Mouse (Mus musculus): ENCODE measurements around the gene Sik3.

The Sik3 gene

GRCm38 (mm10) chr9:46228491-46228890 is 215.9 kb downstream of the Sik3 start, which contains the start of gene Apoa1:
Apoa1 (plus strand) TSS chr9:46228580.
- DNase-seq (ENCODE audit: low spot score in 2 of 2) = no peak

DNA sequence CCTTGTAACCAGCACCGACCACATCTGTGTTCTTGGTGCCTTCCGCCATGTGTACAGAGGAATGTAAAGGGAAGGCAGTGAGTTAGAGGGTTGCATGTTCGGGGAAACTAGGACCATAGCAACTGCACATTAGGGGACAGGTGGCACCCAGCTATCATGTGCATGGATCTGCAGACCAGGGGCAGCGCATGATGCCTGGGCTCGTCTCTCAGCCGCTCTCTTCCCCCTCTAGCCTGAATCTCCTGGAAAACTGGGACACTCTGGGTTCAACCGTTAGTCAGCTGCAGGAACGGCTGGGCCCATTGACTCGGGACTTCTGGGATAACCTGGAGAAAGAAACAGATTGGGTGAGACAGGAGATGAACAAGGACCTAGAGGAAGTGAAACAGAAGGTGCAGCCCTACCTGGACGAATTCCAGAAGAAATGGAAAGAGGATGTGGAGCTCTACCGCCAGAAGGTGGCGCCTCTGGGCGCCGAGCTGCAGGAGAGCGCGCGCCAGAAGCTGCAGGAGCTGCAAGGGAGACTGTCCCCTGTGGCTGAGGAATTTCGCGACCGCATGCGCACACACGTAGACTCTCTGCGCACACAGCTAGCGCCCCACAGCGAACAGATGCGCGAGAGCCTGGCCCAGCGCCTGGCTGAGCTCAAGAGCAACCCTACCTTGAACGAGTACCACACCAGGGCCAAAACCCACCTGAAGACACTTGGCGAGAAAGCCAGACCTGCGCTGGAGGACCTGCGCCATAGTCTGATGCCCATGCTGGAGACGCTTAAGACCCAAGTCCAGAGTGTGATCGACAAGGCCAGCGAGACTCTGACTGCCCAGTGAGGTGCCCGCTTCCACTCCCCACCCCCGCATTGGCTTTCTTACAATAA is 217.2 kb downstream of the Sik3 start:
- peak; percentile 61 to 69 for DNase-seq (ENCODE audit: low spot score in 2 of 2)

GRCm38 (mm10) chr9:46230450-46230975 is 217.9 kb downstream of the Sik3 start:
- no peak for DNase-seq (ENCODE audit: low spot score in 2 of 2)

GRCm38 (mm10) chr9:46235196-46235595 is 222.6 kb downstream of the Sik3 start:
- DNase-seq (ENCODE audit: low spot score in 2 of 2) = no peak

DNA sequence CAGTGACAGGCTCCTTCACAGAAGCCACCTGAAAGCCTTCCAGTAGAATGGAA is 222.8 kb downstream of the Sik3 start, which contains the start of gene Apoc3:
Gene Apoc3, minus strand, starts transcription at position 41 of the 53 bp plus-strand sequence.
- no peak for DNase-seq (ENCODE audit: low spot score in 2 of 2)

DNA sequence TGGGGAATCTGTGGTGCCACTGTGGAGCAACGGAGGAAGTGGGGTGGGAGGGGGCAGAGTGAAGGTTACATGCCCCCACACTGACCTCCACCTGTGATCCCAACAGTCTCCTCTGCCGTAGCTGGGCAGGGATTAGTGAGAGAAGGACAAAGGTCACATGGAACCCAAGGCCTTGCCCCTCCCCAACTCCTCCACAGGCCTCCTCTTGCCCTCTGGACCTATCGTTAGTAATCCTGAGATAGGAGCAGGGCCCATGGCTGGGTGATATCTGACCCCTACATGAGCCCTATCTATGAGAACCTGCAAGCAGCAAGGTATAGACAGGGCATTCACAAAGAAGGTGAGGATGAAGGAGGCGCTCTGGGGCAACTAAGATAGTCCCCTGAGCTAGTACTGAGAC is 223.0 kb downstream of the Sik3 start:
- DNase-seq (ENCODE audit: low spot score in 2 of 2) = no peak

DNA sequence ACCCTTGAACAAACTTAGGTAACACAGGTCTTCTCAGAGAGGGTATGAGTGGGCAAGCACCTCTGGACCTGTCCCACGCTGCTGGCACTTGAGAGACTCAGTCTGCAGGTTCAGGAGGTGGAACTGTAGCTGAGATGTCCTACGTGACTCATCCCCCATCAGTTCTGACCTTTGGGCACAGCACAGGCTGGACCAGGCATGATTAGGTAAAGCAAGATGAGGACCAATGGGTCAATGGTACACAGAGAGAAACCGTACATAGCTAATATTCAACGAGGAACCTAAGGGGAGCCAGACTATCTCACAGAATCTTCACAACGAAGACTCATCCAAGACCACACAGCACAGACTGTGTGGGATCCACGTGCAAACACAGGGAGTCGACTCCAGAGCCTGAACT is 226.2 kb downstream of the Sik3 start:
- no peak for DNase-seq (ENCODE audit: low spot score in 2 of 2)

DNA sequence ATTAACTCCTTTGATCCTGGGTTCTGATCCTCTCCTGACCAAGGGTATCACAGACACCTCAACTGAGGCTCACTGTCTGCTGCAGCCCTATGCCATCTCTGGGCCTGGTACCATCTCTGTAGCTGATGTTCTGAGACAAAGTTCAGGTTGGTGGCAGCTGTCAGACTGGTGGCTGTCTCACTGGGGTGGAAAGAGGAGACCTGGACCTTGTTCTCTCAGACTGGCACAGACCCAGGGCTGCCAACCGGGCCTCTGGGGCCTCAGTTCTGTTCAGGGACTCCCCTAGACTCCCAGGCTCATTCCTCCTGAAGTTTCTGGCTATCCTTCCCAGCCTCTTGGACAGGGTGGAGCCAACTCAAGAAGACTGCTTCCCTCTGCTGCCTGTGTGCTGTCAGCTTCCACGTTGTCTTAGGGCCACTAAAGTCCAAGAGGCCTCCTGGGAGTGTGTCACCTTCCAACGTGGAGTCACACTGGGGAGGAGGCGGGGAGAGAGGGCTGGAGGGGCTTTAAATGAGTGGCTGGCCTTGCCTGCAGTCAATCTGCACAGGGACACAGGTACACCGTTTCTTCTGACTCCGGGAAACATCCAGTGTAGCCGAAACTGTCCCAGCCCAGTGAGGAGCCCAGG is 228.0 kb downstream of the Sik3 start, which contains the start of gene Apoa4:
Gene Apoa4, plus strand, starts transcription at position 171 of the 628 bp plus-strand sequence.
- no peak for DNase-seq (ENCODE audit: low spot score in 2 of 2)

DNA sequence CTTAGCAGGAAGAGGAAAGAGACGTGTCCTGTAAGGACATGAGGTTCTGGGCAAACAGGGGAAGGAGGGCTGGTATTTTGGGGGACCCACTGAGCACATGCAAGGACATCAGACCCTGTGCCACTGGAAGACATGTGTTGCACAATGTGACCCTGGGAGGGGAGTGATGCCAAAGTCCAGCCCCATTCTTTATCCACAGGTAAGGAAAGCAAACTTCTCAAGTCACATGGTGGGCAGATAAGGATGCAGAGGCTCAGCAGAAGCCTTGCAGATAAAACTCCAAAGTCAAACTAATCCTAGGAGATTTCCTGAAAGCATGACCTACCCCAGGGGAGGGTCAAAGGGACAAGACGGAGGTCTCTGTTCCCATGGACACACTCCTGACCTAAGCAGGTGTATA is 229.2 kb downstream of the Sik3 start:
- no peak for DNase-seq (ENCODE audit: low spot score in 2 of 2)

DNA sequence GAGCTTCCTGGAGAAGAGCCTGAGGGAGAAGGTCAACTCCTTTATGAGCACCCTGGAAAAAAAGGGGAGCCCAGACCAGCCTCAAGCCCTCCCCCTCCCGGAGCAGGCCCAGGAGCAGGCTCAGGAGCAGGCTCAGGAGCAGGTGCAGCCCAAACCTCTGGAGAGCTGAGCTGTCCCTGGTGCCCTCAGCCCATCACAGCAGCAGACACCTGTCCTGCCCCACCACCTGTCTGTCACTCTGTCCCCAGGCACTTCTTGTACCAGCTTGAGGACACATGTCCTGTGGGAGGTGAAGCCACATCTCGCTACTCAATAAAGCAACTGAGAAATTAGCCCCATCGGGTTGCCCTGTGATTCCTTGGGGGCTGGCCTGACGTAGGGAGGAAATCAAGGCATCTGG is 230.5 kb downstream of the Sik3 start:
- no peak for DNase-seq (ENCODE audit: low spot score in 2 of 2)

- DNase-seq (ENCODE audit: low spot score in 2 of 2) = no peak
These were observed 231.0 kb downstream of the Sik3 start for GRCm38 (mm10) chr9:46243584-46243983.

- DNase-seq (ENCODE audit: low spot score in 2 of 2) = no peak
These were observed 234.2 kb downstream of the Sik3 start for GRCm38 (mm10) chr9:46246752-46247324.

- no peak for DNase-seq (ENCODE audit: low spot score in 2 of 2)
These were observed 243.6 kb downstream of the Sik3 start for GRCm38 (mm10) chr9:46256177-46256576.

DNA sequence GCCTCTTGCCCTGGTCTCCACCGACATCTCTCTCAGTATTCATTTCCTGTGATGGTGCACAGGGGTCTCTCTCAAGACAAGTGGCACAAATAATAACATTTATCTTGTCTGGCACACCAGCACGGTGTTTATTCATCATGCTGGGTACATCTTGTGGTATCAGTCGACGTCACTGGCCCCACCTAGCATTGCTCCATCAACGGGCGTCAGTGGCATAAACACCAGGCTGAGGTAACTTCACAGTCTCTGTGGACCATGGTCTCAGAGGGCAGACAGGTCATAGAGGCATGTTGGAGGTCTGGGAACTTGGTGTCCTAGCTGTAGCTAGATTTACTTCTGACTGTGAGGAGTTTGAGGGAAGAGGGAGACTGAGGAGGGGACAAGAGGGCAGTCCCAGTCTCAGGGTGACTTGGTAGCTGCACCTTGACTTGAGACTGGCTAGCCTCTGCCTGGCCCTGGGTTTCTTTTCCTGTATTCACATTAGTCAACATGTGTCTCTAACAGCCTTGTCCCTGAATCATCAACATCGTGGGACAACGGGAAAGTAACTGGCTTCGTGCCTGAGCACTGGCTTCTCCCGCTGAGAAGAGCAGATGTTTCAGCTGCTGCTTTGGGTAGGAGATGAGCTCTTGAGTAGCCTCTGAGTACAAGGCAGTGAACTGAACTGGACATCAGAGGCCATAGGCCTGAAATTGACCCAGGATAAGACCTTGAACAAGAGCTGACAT is 244.2 kb downstream of the Sik3 start:
- DNase-seq (ENCODE audit: low spot score in 2 of 2) = no peak

GRCm38 (mm10) chr9:46257546-46257945 is 244.9 kb downstream of the Sik3 start:
- DNase-seq (ENCODE audit: low spot score in 2 of 2) = no peak

DNA sequence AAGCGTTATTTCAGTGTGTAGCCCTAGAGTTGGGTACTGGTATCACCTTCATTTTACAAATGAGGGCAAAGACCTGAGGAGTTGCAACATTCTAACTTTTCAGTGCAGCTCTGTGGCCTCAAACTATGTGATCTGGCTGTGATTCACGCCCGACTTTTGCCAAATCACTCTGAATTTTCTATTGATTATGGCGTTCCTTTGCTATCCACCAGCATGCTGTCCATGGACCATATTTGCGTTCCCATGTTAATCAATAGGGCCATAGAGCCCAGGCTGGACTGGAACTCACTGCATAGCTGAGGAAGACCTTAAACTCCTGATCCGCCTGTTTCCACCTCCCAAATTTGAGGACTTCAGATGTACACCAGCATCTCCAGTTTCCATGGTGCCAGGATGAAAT is 246.5 kb downstream of the Sik3 start:
- no peak for DNase-seq (ENCODE audit: low spot score in 2 of 2)

DNA sequence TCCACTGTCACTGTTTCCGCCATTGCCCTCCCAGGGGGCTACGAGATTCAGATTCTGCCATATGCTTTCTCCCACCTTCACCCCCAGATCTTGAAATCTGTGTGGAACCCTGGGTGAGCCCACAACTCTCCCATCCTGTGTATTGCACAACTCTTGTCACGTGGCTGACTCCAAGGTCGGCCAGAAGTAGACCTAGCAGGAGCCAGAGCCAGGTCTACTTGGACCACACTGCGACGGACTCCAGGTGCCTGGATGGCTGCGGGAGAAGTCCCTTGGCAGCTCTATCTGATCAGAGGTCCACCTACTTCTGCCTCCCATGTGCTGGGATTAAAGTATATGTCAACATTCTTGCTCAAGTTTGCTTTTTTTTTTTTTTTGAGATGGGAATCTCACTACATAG is 248.5 kb downstream of the Sik3 start:
- DNase-seq (ENCODE audit: low spot score in 2 of 2) = no peak

GRCm38 (mm10) chr9:46268343-46268873 is 255.8 kb downstream of the Sik3 start, which contains the start of gene Apoa5:
Apoa5 (plus strand) TSS chr9:46268633.
- no peak for DNase-seq (ENCODE audit: low spot score in 2 of 2)

- no peak for DNase-seq (ENCODE audit: low spot score in 2 of 2)
These were observed 256.5 kb downstream of the Sik3 start for GRCm38 (mm10) chr9:46269125-46269524.

DNA sequence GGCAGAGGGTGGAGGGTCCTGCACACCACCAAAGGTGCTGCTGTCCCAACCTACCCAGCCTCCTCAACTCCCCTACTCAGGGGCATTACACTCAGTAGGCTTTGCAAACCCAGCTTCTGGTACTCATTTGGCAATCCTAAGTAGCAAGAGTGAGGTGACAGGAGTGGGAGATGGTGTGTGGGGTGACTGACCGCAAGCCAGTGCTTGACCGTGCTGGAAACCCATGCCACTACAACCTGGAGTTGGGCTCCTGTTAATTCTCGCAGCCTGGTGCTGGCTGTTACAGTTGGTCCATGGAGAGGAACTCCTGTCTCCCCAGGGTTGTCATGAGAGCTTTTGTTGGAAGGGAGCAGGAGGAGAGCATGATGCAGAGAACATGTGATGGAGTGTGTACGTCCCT is 258.2 kb downstream of the Sik3 start:
- no peak for DNase-seq (ENCODE audit: low spot score in 2 of 2)

- DNase-seq (ENCODE audit: low spot score in 2 of 2) = no peak
These were observed 259.4 kb downstream of the Sik3 start for GRCm38 (mm10) chr9:46272070-46272469.

Data from urinary bladder, adult 18-20 months (tissue).